Mouse (Mus musculus): Measurements from ENCODE around the gene Trpt1. TPM values are rescaled to one million over a fixed set of nuclear protein-coding genes. Genes with fewer than 3 reads are reported as not detected.

Gene Trpt1
- polyA plus RNA-seq, 1 experiment, result 4.7 TPM

GRCm38 (mm10) chr19:6969291-6969664, 26.7 kb upstream of the Trpt1 start:
- Histone ChIP-seq H3K4me3 (ENCODE audit: extremely low read depth, insufficient read depth, insufficient read length) (peak overlapping the region; percentile 70), H3K27ac (ENCODE audit: insufficient read depth, low read length) (no peak overlapping the region), H3K27me3 (ENCODE audit: control insufficient read depth, insufficient read depth, low read length) (no peaks in the 10 kb centered on the region), H3K36me3 (ENCODE audit: control insufficient read depth, insufficient read depth, low read length) (peaks cover 4% of the 10 kb centered on the region; the same call in 1 of the 2 replicates), H3K4me1 (ENCODE audit: control insufficient read depth, insufficient read depth, insufficient read length) (peaks cover 17% of the 10 kb centered on the region)
- 2% methylated on average over 20 of the region's 20 CpGs for WGBS
- TF ChIP-seq CTCF (IDR thresholded peaks at IDR 0.05; ENCODE audit: extremely low read depth, insufficient read depth, insufficient read length, insufficient replicate concordance) (no peak), POLR2A (IDR thresholded peaks at IDR 0.05; ENCODE audit: low read depth, low read length) (no peak)
- no peak for DNase-seq (ENCODE audit: low read depth in 1 of 2, low spot score in 2 of 2)

GRCm38 (mm10) chr19:6969665-6970381, 26.1 kb upstream of the Trpt1 start:
- H3K27me3 ChIP-seq (ENCODE audit: control insufficient read depth, insufficient read depth, low read length), result no peaks in the 10 kb centered on the region
- TF ChIP-seq POLR2A (IDR thresholded peaks at IDR 0.05; ENCODE audit: low read depth, low read length) (peak; percentile 41), CTCF (IDR thresholded peaks at IDR 0.05; ENCODE audit: extremely low read depth, insufficient read depth, insufficient read length, insufficient replicate concordance) (peak; percentile 86; the same call in 1 of the 2 replicates)
- WGBS, result 3% methylated on average over 55 of the region's 55 CpGs
- peaks cover 17% of the 10 kb centered on the region for H3K4me1 ChIP-seq (ENCODE audit: control insufficient read depth, insufficient read depth, insufficient read length)
- DNase-seq (ENCODE audit: low read depth in 1 of 2, low spot score in 2 of 2), result peak; percentile 32 to 68
- 0 out of 2 replicates have a peak overlapping the region, but pooled peaks have one; percentile 3 for H3K27ac ChIP-seq (ENCODE audit: insufficient read depth, low read length)
- H3K4me3 ChIP-seq (ENCODE audit: extremely low read depth, insufficient read depth, insufficient read length), result peak overlapping the region; percentile 70
- 0 out of 2 replicates have a peak, but pooled peaks cover 1% of the 10 kb centered on the region for H3K36me3 ChIP-seq (ENCODE audit: control insufficient read depth, insufficient read depth, low read length)

- Histone ChIP-seq H3K4me3 (ENCODE audit: extremely low read depth, insufficient read depth, insufficient read length) (no peak overlapping the region), H3K4me1 (ENCODE audit: control insufficient read depth, insufficient read depth, insufficient read length) (peaks cover 17% of the 10 kb centered on the region), H3K27ac (ENCODE audit: insufficient read depth, low read length) (0 out of 2 replicates have a peak overlapping the region, but pooled peaks have one; percentile 2), H3K36me3 (ENCODE audit: control insufficient read depth, insufficient read depth, low read length) (0 out of 2 replicates have a peak, but pooled peaks cover 1% of the 10 kb centered on the region), H3K27me3 (ENCODE audit: control insufficient read depth, insufficient read depth, low read length) (no peaks in the 10 kb centered on the region)
- DNase-seq (ENCODE audit: low read depth in 1 of 2, low spot score in 2 of 2), result no peak
- TF ChIP-seq CTCF (IDR thresholded peaks at IDR 0.05; ENCODE audit: extremely low read depth, insufficient read depth, insufficient read length, insufficient replicate concordance) (no peak), POLR2A (IDR thresholded peaks at IDR 0.05; ENCODE audit: low read depth, low read length) (no peak)
- WGBS, result 39% methylated on average over 11 of the region's 11 CpGs
Measured at GRCm38 (mm10) chr19:6970460-6971085, 25.4 kb upstream of the Trpt1 start.

GRCm38 (mm10) chr19:6971644-6972043, 24.3 kb upstream of the Trpt1 start:
- no peak for DNase-seq (ENCODE audit: low read depth in 1 of 2, low spot score in 2 of 2)
- no peak overlapping the region for H3K27ac ChIP-seq (ENCODE audit: insufficient read depth, low read length)
- H3K36me3 ChIP-seq (ENCODE audit: control insufficient read depth, insufficient read depth, low read length), result no peaks in the 10 kb centered on the region
- H3K4me1 ChIP-seq (ENCODE audit: control insufficient read depth, insufficient read depth, insufficient read length), result peaks cover 19% of the 10 kb centered on the region
- H3K27me3 ChIP-seq (ENCODE audit: control insufficient read depth, insufficient read depth, low read length), result no peaks in the 10 kb centered on the region
- TF ChIP-seq POLR2A (IDR thresholded peaks at IDR 0.05; ENCODE audit: low read depth, low read length) (no peak), CTCF (IDR thresholded peaks at IDR 0.05; ENCODE audit: extremely low read depth, insufficient read depth, insufficient read length, insufficient replicate concordance) (no peak)
- WGBS, result 81% methylated on average over 6 of the region's 6 CpGs
- no peak overlapping the region for H3K4me3 ChIP-seq (ENCODE audit: extremely low read depth, insufficient read depth, insufficient read length)

GRCm38 (mm10) chr19:6972247-6972917, 23.5 kb upstream of the Trpt1 start:
- H3K4me1 ChIP-seq (ENCODE audit: control insufficient read depth, insufficient read depth, insufficient read length), result peaks cover 21% of the 10 kb centered on the region
- 90% methylated on average over 13 of the region's 13 CpGs for WGBS

GRCm38 (mm10) chr19:6973581-6974190, 22.2 kb upstream of the Trpt1 start:
- H3K27me3 ChIP-seq (ENCODE audit: control insufficient read depth, insufficient read depth, low read length), result no peaks in the 10 kb centered on the region
- no peak overlapping the region for H3K27ac ChIP-seq (ENCODE audit: insufficient read depth, low read length)
- H3K36me3 ChIP-seq (ENCODE audit: control insufficient read depth, insufficient read depth, low read length), result peaks cover 4% of the 10 kb centered on the region; the same call in 1 of the 2 replicates
- no peak overlapping the region for H3K4me3 ChIP-seq (ENCODE audit: extremely low read depth, insufficient read depth, insufficient read length)
- 36% methylated on average over 12 of the region's 12 CpGs for WGBS
- DNase-seq (ENCODE audit: low read depth in 1 of 2, low spot score in 2 of 2), result no peak
- H3K4me1 ChIP-seq (ENCODE audit: control insufficient read depth, insufficient read depth, insufficient read length), result peaks cover 24% of the 10 kb centered on the region
- TF ChIP-seq CTCF (IDR thresholded peaks at IDR 0.05; ENCODE audit: extremely low read depth, insufficient read depth, insufficient read length, insufficient replicate concordance) (no peak), POLR2A (IDR thresholded peaks at IDR 0.05; ENCODE audit: low read depth, low read length) (no peak)

More at GRCm38 (mm10) chr19:6972247-6972917, 23.5 kb upstream of the Trpt1 start:
- no peak for DNase-seq (ENCODE audit: low read depth in 1 of 2, low spot score in 2 of 2)
- Histone ChIP-seq H3K36me3 (ENCODE audit: control insufficient read depth, insufficient read depth, low read length) (0 out of 2 replicates have a peak, but pooled peaks cover 3% of the 10 kb centered on the region), H3K4me3 (ENCODE audit: extremely low read depth, insufficient read depth, insufficient read length) (no peak overlapping the region), H3K27ac (ENCODE audit: insufficient read depth, low read length) (no peak overlapping the region), H3K27me3 (ENCODE audit: control insufficient read depth, insufficient read depth, low read length) (no peaks in the 10 kb centered on the region)
- TF ChIP-seq POLR2A (IDR thresholded peaks at IDR 0.05; ENCODE audit: low read depth, low read length) (no peak), CTCF (IDR thresholded peaks at IDR 0.05; ENCODE audit: extremely low read depth, insufficient read depth, insufficient read length, insufficient replicate concordance) (no peak)

Data from spleen, adult 2 months (tissue).